ENCODE assay signal across 8 mouse cellular contexts in genomic region chr8:124021237-124022227, GRCm38 (mm10). TPM values are rescaled to one million over a fixed set of nuclear protein-coding genes. Genes with fewer than 3 reads are reported as not detected.
A peak's percentile ranks its signal among the peaks of the same experiment; 100 is the strongest.
DNase-seq lines count a peak whose midpoint lies in the region; ATAC-seq lines count a peak whose summit lies in the region.

TSS of gene Taf5l (minus strand) at chr8:124021397.
TSS of gene Urb2 (plus strand) at chr8:124021508.

- peak; percentile 86 for DNase-seq in WW6 (ENCODE audit: low read depth, low spot score)
- DNase-seq in cerebellum, postnatal 36 days = peak; percentile 93 to 95
- peak; percentile 91 to 93 for DNase-seq in frontal cortex, postnatal 36 days (ENCODE audit: low spot score in 2 of 2)
- peak; percentile 84 for DNase-seq in left cerebral cortex, adult 11 months (ENCODE audit: low spot score)
- peak; percentile 92 for DNase-seq in lung, postnatal 36 days
- DNase-seq in retina, embryonic 14.5 days (ENCODE audit: low spot score) = peak; percentile 91
- DNase-seq in thymus, postnatal 36 days = peak; percentile 95 to 97

- H3K27me3 ChIP-seq in hindbrain, embryonic 15.5 days = no peaks in the 10 kb centered on the region

- H3K9me3 ChIP-seq in hindbrain, embryonic 15.5 days = no peaks in the 10 kb centered on the region

- H3K9ac ChIP-seq in hindbrain, embryonic 15.5 days = peak within 1 kb of the TSS; percentile 59

- peak within 1 kb of the TSS; percentile 60 for H3K4me2 ChIP-seq in hindbrain, embryonic 15.5 days

- peak within 1 kb of the TSS; percentile 93 for H3K27ac ChIP-seq in hindbrain, embryonic 15.5 days (replicated peaks)

- WGBS in hindbrain, embryonic 15.5 days = 2% methylated on average over 73 of the region's 74 CpGs

- H3K4me1 ChIP-seq in hindbrain, embryonic 15.5 days (replicated peaks) = peaks cover 28% of the 10 kb centered on the region

- peak; percentile 95 for ATAC-seq in hindbrain, embryonic 15.5 days (ENCODE audit: low FRiP score, low read depth)

- peak within 1 kb of the TSS; percentile 64 for H3K4me3 ChIP-seq in hindbrain, embryonic 15.5 days

- H3K36me3 ChIP-seq in hindbrain, embryonic 15.5 days = peaks cover 8% of the 10 kb centered on the region

RNA-seq across cellular contexts. Expression of gene Taf5l, which starts in this region (rescaled TPM):
- polyA plus RNA-seq in hindbrain, embryonic 15.5 days (2015; fragmentation: Nextera tagmentation; extraction: Ambion mirVana) = 24.3 and 24.5 TPM in 2 replicates

RNA-seq across cellular contexts. Expression of gene Urb2, which starts in this region (rescaled TPM):
- polyA plus RNA-seq in hindbrain, embryonic 15.5 days (2015; fragmentation: Nextera tagmentation; extraction: Ambion mirVana) = 3.1 and 3.5 TPM in 2 replicates

Comparison
In these comparisons a context has a peak if more than half of its experiments do, and no peak if none do; other contexts are left out.
1. Peak in every context shown above with its lines: DNase-seq, ATAC-seq, H3K4me3 ChIP-seq and H3K27ac ChIP-seq.